Mouse (Mus musculus): ENCODE measurements around the gene Daam1. TPM values are rescaled to one million over a fixed set of nuclear protein-coding genes. Genes with fewer than 3 reads are reported as not detected.

Daam1 gene
- polyA plus RNA-seq, 1 experiment from 2014 or later, result 41.2 TPM

- ATAC-seq (ENCODE audit: low FRiP score) (no peak), DNase-seq (ENCODE audit: low spot score) (no peak)
- H3K27ac ChIP-seq, result no peak overlapping the region
- H3K27me3 ChIP-seq (ENCODE audit: control insufficient read depth, insufficient read depth, low read length), result no peaks in the 10 kb centered on the region
- H3K4me1 ChIP-seq (replicated peaks; ENCODE audit: control insufficient read depth, insufficient read depth, low read length), result 0 out of 2 replicates have a peak, but pooled peaks cover 3% of the 10 kb centered on the region
- H3K36me3 ChIP-seq (replicated peaks; ENCODE audit: control insufficient read depth, insufficient read depth), result no peaks in the 10 kb centered on the region
- no peak overlapping the region for H3K4me2 ChIP-seq (replicated peaks)
- H3K9me3 ChIP-seq (ENCODE audit: control insufficient read depth, low read length), result no peaks in the 10 kb centered on the region
- no peak overlapping the region for H3K4me3 ChIP-seq (replicated peaks; ENCODE audit: low read length)
- 95% methylated on average over 5 of the region's 5 CpGs for WGBS
- H3K9ac ChIP-seq, result no peak overlapping the region
Measured at GRCm38 (mm10) chr12:72023572-72023971, 192.7 kb downstream of the Daam1 start.

GRCm38 (mm10) chr12:72025275-72025795 is 194.5 kb downstream of the Daam1 start:
- 20% methylated on average over 6 of the region's 6 CpGs for WGBS
- H3K27me3 ChIP-seq (ENCODE audit: control insufficient read depth, insufficient read depth, low read length), result no peaks in the 10 kb centered on the region
- no peak overlapping the region for H3K9ac ChIP-seq
- H3K4me3 ChIP-seq (replicated peaks; ENCODE audit: low read length), result no peak overlapping the region
- H3K9me3 ChIP-seq (ENCODE audit: control insufficient read depth, low read length), result no peaks in the 10 kb centered on the region
- H3K27ac ChIP-seq, result no peak overlapping the region
- 0 out of 2 replicates have a peak, but pooled peaks cover 3% of the 10 kb centered on the region for H3K4me1 ChIP-seq (replicated peaks; ENCODE audit: control insufficient read depth, insufficient read depth, low read length)
- H3K36me3 ChIP-seq (replicated peaks; ENCODE audit: control insufficient read depth, insufficient read depth), result no peaks in the 10 kb centered on the region
- DNase-seq (ENCODE audit: low spot score) (no peak), ATAC-seq (ENCODE audit: low FRiP score) (no peak; the same call in 1 of the 2 replicates)
- H3K4me2 ChIP-seq (replicated peaks), result no peak overlapping the region

DNA sequence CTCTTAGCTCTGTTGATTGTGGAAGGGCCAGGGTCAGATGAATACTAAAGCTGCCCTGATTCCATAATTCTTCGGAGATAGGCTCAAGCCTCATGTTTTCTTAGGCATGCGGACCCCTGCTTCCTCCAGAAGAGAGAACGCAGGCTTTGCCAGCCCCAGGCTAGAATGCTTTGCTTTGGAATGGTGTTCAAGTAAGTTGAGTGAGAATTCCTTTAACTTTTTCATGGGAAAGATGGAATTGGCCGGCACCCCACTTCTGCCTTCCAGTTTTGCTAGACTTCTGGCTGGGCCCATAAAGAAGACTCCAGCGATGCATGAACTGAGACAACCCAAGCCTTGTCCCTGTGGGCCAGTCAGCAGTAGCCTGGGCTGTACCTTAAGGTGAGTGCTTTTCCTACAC is 200.3 kb downstream of the Daam1 start:
- Histone ChIP-seq H3K27me3 (ENCODE audit: control insufficient read depth, insufficient read depth, low read length) (no peaks in the 10 kb centered on the region), H3K4me3 (replicated peaks; ENCODE audit: low read length) (no peak overlapping the region), H3K9ac (no peak overlapping the region), H3K4me2 (replicated peaks) (no peak overlapping the region), H3K27ac (no peak overlapping the region), H3K9me3 (ENCODE audit: control insufficient read depth, low read length) (no peaks in the 10 kb centered on the region), H3K36me3 (replicated peaks; ENCODE audit: control insufficient read depth, insufficient read depth) (no peaks in the 10 kb centered on the region), H3K4me1 (replicated peaks; ENCODE audit: control insufficient read depth, insufficient read depth, low read length) (no peaks in the 10 kb centered on the region)
- DNase-seq (ENCODE audit: low spot score), result no peak
- no peak for ATAC-seq (ENCODE audit: low FRiP score)
- 88% methylated on average over 5 of the region's 5 CpGs for WGBS

- ATAC-seq (ENCODE audit: low FRiP score), result no peak
- Histone ChIP-seq H3K27ac (no peak overlapping the region), H3K4me2 (replicated peaks) (no peak overlapping the region), H3K4me3 (replicated peaks; ENCODE audit: low read length) (no peak overlapping the region), H3K9ac (no peak overlapping the region), H3K36me3 (replicated peaks; ENCODE audit: control insufficient read depth, insufficient read depth) (no peaks in the 10 kb centered on the region), H3K4me1 (replicated peaks; ENCODE audit: control insufficient read depth, insufficient read depth, low read length) (no peaks in the 10 kb centered on the region), H3K9me3 (ENCODE audit: control insufficient read depth, low read length) (no peaks in the 10 kb centered on the region), H3K27me3 (ENCODE audit: control insufficient read depth, insufficient read depth, low read length) (no peaks in the 10 kb centered on the region)
- no peak for DNase-seq (ENCODE audit: low spot score)
- WGBS, result 86% methylated on average over 6 of the region's 6 CpGs
Measured at GRCm38 (mm10) chr12:72031794-72032193, 200.9 kb downstream of the Daam1 start.

GRCm38 (mm10) chr12:72036097-72036661 is 205.3 kb downstream of the Daam1 start:
- H3K36me3 ChIP-seq (replicated peaks; ENCODE audit: control insufficient read depth, insufficient read depth), result no peaks in the 10 kb centered on the region
- no peak overlapping the region for H3K4me2 ChIP-seq (replicated peaks)
- H3K4me1 ChIP-seq (replicated peaks; ENCODE audit: control insufficient read depth, insufficient read depth, low read length), result no peaks in the 10 kb centered on the region
- no peaks in the 10 kb centered on the region for H3K9me3 ChIP-seq (ENCODE audit: control insufficient read depth, low read length)
- H3K4me3 ChIP-seq (replicated peaks; ENCODE audit: low read length), result no peak overlapping the region
- no peak for DNase-seq (ENCODE audit: low spot score)
- H3K9ac ChIP-seq, result no peak overlapping the region
- 76% methylated on average over 9 of the region's 9 CpGs for WGBS
- H3K27me3 ChIP-seq (ENCODE audit: control insufficient read depth, insufficient read depth, low read length), result no peaks in the 10 kb centered on the region
- H3K27ac ChIP-seq, result no peak overlapping the region
- no peak for ATAC-seq (ENCODE audit: low FRiP score)

DNA sequence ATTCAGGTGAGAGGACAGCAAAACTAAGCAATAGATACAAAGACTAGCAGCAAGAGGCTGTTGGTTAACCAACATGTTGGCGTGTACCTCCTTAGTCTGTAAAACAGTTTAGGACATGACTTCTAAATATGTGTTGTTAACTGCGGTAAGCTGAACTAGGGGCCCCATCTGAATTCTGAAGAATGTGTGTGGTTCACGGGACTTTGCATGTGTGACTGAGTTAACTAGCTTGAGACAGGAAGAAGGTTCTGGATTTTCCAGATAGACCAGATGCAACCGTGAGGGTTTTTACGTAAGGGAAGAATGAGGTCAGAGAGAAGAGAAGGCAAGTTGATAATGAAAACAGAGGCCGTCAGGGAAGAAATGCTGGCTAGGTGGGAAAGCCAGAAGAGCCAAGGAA is 206.2 kb downstream of the Daam1 start:
- Histone ChIP-seq H3K27ac (no peak overlapping the region), H3K9me3 (ENCODE audit: control insufficient read depth, low read length) (no peaks in the 10 kb centered on the region), H3K4me1 (replicated peaks; ENCODE audit: control insufficient read depth, insufficient read depth, low read length) (no peaks in the 10 kb centered on the region), H3K36me3 (replicated peaks; ENCODE audit: control insufficient read depth, insufficient read depth) (no peaks in the 10 kb centered on the region), H3K4me2 (replicated peaks) (no peak overlapping the region), H3K4me3 (replicated peaks; ENCODE audit: low read length) (no peak overlapping the region), H3K27me3 (ENCODE audit: control insufficient read depth, insufficient read depth, low read length) (no peaks in the 10 kb centered on the region), H3K9ac (no peak overlapping the region)
- ATAC-seq (ENCODE audit: low FRiP score) (no peak), DNase-seq (ENCODE audit: low spot score) (no peak)
- WGBS, result 95% methylated on average over 6 of the region's 6 CpGs

GRCm38 (mm10) chr12:72038866-72039265 is 208.0 kb downstream of the Daam1 start:
- no peaks in the 10 kb centered on the region for H3K9me3 ChIP-seq (ENCODE audit: control insufficient read depth, low read length)
- H3K4me1 ChIP-seq (replicated peaks; ENCODE audit: control insufficient read depth, insufficient read depth, low read length), result no peaks in the 10 kb centered on the region
- no peak for ATAC-seq (ENCODE audit: low FRiP score)
- H3K4me2 ChIP-seq (replicated peaks), result no peak overlapping the region
- H3K27me3 ChIP-seq (ENCODE audit: control insufficient read depth, insufficient read depth, low read length), result no peaks in the 10 kb centered on the region
- no peaks in the 10 kb centered on the region for H3K36me3 ChIP-seq (replicated peaks; ENCODE audit: control insufficient read depth, insufficient read depth)
- 48% methylated on average over 2 of the region's 2 CpGs for WGBS
- no peak overlapping the region for H3K9ac ChIP-seq
- DNase-seq (ENCODE audit: low spot score), result no peak
- H3K4me3 ChIP-seq (replicated peaks; ENCODE audit: low read length), result no peak overlapping the region
- H3K27ac ChIP-seq, result no peak overlapping the region

DNA sequence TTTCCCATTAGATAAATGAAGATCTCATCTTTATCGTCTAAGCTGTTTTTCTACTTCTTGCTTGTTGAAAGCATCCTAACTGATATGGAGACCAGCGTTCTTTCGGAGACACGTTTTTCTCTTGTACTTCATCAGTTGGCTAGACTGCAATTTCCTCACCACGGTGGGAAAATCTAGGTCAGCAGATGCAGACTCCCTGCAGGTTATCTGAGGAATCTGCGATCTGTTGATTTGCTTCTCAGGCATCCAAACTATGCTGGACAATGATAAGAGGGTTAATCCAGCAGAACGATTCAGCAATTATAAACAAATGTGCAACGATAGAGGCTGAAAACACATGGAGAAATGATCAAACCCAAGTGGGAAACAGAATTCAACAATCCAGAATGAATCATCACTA is 208.6 kb downstream of the Daam1 start:
- ATAC-seq (ENCODE audit: low FRiP score) (no peak), DNase-seq (ENCODE audit: low spot score) (no peak)
- H3K4me3 ChIP-seq (replicated peaks; ENCODE audit: low read length), result no peak overlapping the region
- 74% methylated on average over 8 of the region's 8 CpGs for WGBS
- no peak overlapping the region for H3K4me2 ChIP-seq (replicated peaks)
- no peaks in the 10 kb centered on the region for H3K27me3 ChIP-seq (ENCODE audit: control insufficient read depth, insufficient read depth, low read length)
- H3K36me3 ChIP-seq (replicated peaks; ENCODE audit: control insufficient read depth, insufficient read depth), result no peaks in the 10 kb centered on the region
- H3K9ac ChIP-seq, result no peak overlapping the region
- H3K4me1 ChIP-seq (replicated peaks; ENCODE audit: control insufficient read depth, insufficient read depth, low read length), result no peaks in the 10 kb centered on the region
- H3K9me3 ChIP-seq (ENCODE audit: control insufficient read depth, low read length), result no peaks in the 10 kb centered on the region
- H3K27ac ChIP-seq, result no peak overlapping the region

GRCm38 (mm10) chr12:72041238-72041637 is 210.4 kb downstream of the Daam1 start:
- Histone ChIP-seq H3K4me1 (replicated peaks; ENCODE audit: control insufficient read depth, insufficient read depth, low read length) (no peaks in the 10 kb centered on the region), H3K4me2 (replicated peaks) (no peak overlapping the region), H3K27me3 (ENCODE audit: control insufficient read depth, insufficient read depth, low read length) (no peaks in the 10 kb centered on the region), H3K9me3 (ENCODE audit: control insufficient read depth, low read length) (no peaks in the 10 kb centered on the region), H3K4me3 (replicated peaks; ENCODE audit: low read length) (no peak overlapping the region), H3K27ac (no peak overlapping the region), H3K36me3 (replicated peaks; ENCODE audit: control insufficient read depth, insufficient read depth) (no peaks in the 10 kb centered on the region), H3K9ac (no peak overlapping the region)
- DNase-seq (ENCODE audit: low spot score) (no peak), ATAC-seq (ENCODE audit: low FRiP score) (no peak)
- WGBS, result 92% methylated on average over 3 of the region's 3 CpGs

Measured in hindbrain, embryonic 14.5 days (tissue).